Mouse (Mus musculus) intestine, embryonic 16.5 days (tissue): ENCODE results near the gene Pls1. TPM values are rescaled to one million over a fixed set of nuclear protein-coding genes. Genes with fewer than 3 reads are reported as not detected.
A peak's percentile ranks its signal among the peaks of the same experiment; 100 is the strongest.

Source experiments
- ATAC-seq: fragments of 200-750 bp; cut with Nextera tagmentation; 2 replicates; pipeline ENCODE4 v1.8.0; 2017; ENCODE audit warnings: moderate TSS enrichment, moderate library complexity
- H3K27ac ChIP-seq: fragments of 300-500 bp; sonication (generic); 2 replicates; pipeline ENCODE4 v1.5.1; 2014; ENCODE audit warnings: mild to moderate bottlenecking, low read length
- H3K27me3 ChIP-seq: fragments of 300-500 bp; sonication (generic); replicated peaks from 2 replicates; pipeline ENCODE4 v1.6.1; 2014; ENCODE audit warnings: low read length, control low read depth, mixed read lengths; ENCODE audit not compliant: control insufficient read depth, insufficient read depth
- H3K36me3 ChIP-seq: fragments of 300-500 bp; sonication (generic); 2 replicates; pipeline ENCODE4 v1.6.1; 2014; ENCODE audit warnings: low read length, control low read depth; ENCODE audit not compliant: control insufficient read depth, insufficient read depth
- H3K4me1 ChIP-seq: fragments of 300-500 bp; sonication (generic); 2 replicates; pipeline ENCODE4 v1.6.1; 2014; ENCODE audit warnings: low read length, control low read depth, mixed read lengths; ENCODE audit not compliant: control insufficient read depth, insufficient read depth
- H3K4me2 ChIP-seq: fragments of 300-500 bp; sonication (generic); 2 replicates; pipeline ENCODE4 v1.6.1; 2014; ENCODE audit warnings: low read depth, low read length, control low read depth
- H3K4me3 ChIP-seq: fragments of 300-500 bp; sonication (generic); 2 replicates; pipeline ENCODE4 v1.5.1; 2014; ENCODE audit warnings: mild to moderate bottlenecking, low read length
- H3K9ac ChIP-seq: fragments of 300-500 bp; sonication (generic); 2 replicates; pipeline ENCODE4 v1.6.1; 2014; ENCODE audit warnings: low read depth, low read length
- H3K9me3 ChIP-seq: fragments of 300-500 bp; sonication (generic); 2 replicates; pipeline ENCODE4 v1.6.1; 2016; ENCODE audit warnings: low read length, control low read depth; ENCODE audit not compliant: control insufficient read depth
- WGBS: fragments of 180-500 bp; shearing (Covaris S2); extraction: QIAGEN DNeasy Blood & Tissue Kit; methylation state at CpG from one replicate; pipeline ENCODE4 v1.1.7; 2014; 5-methylcytosine and 5-hydroxymethylcytosine counted together
- polyA plus RNA-seq: library from polyadenylated mRNA; unstranded; fragments of >200 nt; fragmentation: Nextera tagmentation; extraction: Ambion mirVana; gene quantifications from 2 replicates; pipeline ENCODE4 v1.2.1, GENCODE M21; 2015

Pls1 gene
- polyA plus RNA-seq, 1 experiment from 2014 or later = 143 TPM

DNA sequence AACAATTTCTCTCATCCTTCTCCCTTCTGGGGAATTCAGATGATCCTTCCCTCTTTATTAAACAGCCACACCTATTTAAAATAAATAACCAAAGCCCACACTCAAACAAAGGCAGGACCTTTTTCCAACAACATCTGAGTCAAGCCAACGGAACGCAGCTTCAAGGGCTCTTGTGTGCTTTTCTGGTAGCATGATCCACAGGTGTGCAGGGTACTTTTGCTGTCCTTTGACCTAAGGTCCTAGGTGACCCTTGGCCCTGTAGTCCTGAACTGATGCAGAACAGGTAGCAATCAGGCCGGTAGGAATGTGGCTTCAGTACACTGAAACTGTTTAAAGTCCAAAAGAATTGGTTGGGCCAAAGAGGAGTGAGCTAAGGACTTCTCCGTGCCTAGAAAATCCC is 600 bp upstream of the Pls1 start:
- Histone ChIP-seq H3K4me2 (peak overlapping the region; percentile 82; the same call in 1 of the 2 replicates), H3K27me3 (no peaks in the 10 kb centered on the region), H3K4me3 (no peak overlapping the region), H3K9ac (no peak overlapping the region), H3K9me3 (no peaks in the 10 kb centered on the region), H3K27ac (peak overlapping the region; percentile 66), H3K4me1 (peaks cover 7% of the 10 kb centered on the region; the same call in 1 of the 2 replicates), H3K36me3 (no peaks in the 10 kb centered on the region)
- WGBS = 36% methylated on average over 4 of the region's 4 CpGs
- ATAC-seq = peak; percentile 47

DNA sequence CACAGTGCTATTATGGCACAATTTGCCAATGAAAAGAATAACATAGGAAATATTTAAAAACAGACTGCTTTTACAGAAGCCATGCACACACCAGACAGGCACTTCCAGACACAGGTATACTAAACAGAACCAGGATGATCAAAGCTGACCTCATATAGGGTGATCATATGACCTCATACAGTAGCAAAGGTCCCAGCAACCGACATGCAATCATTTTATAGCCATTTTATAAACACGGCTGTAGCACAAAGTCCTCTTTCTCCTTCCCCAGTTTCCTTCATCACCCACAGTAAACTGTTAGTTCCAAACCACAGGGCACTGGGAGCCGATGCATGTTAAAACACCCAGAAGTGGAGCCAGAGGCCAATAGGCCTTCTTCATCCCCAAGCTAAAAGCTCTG is 5.7 kb downstream of the Pls1 start:
- H3K4me2 ChIP-seq = no peak overlapping the region
- ATAC-seq = peak; percentile 79
- peaks cover 6% of the 10 kb centered on the region; the same call in 1 of the 2 replicates for H3K4me1 ChIP-seq
- no peak overlapping the region for H3K9ac ChIP-seq
- 55% methylated on average over 3 of the region's 3 CpGs for WGBS
- H3K4me3 ChIP-seq = no peak overlapping the region
- peak overlapping the region; percentile 64; the same call in 1 of the 2 replicates for H3K27ac ChIP-seq
- no peaks in the 10 kb centered on the region for H3K9me3 ChIP-seq
- no peaks in the 10 kb centered on the region for H3K36me3 ChIP-seq
- H3K27me3 ChIP-seq = no peaks in the 10 kb centered on the region

DNA sequence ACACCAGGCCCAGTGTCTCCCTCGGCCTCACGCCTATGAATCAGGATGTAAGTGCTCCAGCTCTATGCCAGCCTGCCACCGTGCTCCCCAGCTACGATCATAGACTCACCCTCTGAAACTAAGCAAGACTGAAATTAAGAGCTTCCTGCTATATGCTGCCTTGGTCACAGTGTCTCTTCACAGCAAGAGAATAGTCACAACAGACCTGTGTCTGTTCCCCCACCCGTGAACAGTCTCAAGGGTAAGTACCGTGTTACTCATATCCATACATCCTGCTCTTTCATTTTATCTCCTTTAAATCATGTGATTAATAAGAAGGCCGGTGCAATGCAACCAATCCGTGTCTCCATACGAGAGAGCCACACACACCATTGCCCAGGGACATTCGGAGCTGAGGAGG is 9.4 kb downstream of the Pls1 start:
- H3K9ac ChIP-seq = no peak overlapping the region
- H3K27ac ChIP-seq = no peak overlapping the region
- no peaks in the 10 kb centered on the region for H3K27me3 ChIP-seq
- H3K4me3 ChIP-seq = no peak overlapping the region
- 93% methylated on average over 10 of the region's 10 CpGs for WGBS
- peaks cover 5% of the 10 kb centered on the region; the same call in 1 of the 2 replicates for H3K4me1 ChIP-seq
- ATAC-seq = no peak
- no peaks in the 10 kb centered on the region for H3K36me3 ChIP-seq
- H3K9me3 ChIP-seq = no peaks in the 10 kb centered on the region
- H3K4me2 ChIP-seq = no peak overlapping the region

DNA sequence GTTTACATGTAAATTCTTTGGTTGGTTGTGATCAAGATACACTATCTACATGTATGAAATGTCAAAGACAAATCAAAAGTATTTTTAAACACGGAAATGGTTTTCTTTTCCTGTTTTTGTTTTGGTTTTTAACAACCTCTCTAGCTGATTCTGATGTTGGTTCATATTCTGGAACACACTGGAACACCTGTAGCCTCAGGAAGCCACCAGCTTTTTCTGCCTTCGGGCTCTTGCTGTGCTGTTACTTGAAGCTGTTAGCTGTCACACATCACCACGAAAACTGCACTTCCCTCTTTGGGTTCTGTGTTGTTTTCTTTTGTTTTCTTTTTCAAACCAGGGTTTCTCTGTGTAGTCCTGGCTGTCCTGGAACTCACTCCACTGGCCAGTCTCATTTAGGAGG is 10.3 kb downstream of the Pls1 start:
- no peak overlapping the region for H3K4me3 ChIP-seq
- H3K36me3 ChIP-seq = no peaks in the 10 kb centered on the region
- 71% methylated on average over 3 of the region's 3 CpGs for WGBS
- H3K9me3 ChIP-seq = no peaks in the 10 kb centered on the region
- no peak overlapping the region for H3K4me2 ChIP-seq
- H3K4me1 ChIP-seq = peaks cover 5% of the 10 kb centered on the region; the same call in 1 of the 2 replicates
- H3K9ac ChIP-seq = no peak overlapping the region
- H3K27me3 ChIP-seq = no peaks in the 10 kb centered on the region
- no peak for ATAC-seq
- H3K27ac ChIP-seq = no peak overlapping the region

DNA sequence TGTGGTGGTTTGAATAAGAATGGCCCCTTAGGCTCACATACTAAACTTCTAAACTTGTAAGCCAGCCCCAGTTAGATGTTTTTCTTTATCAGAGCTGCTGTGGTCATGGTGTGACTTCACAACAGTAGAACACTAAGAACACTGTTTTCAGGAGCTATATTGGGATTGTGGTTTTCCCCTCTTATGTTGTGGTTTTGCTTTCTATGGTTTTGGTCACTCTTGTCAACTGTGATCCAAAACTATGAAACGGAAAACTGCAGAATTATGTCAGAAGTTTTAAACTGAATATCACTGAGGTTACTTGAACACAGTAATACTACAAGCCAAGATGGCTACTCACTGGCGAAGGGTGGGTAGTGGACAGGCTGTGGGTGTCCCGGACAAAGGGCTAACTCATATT is 12.4 kb downstream of the Pls1 start:
- WGBS = 88% methylated on average over 3 of the region's 3 CpGs
- ATAC-seq = no peak
- Histone ChIP-seq H3K4me2 (no peak overlapping the region), H3K4me3 (no peak overlapping the region), H3K27ac (no peak overlapping the region), H3K36me3 (no peaks in the 10 kb centered on the region), H3K9me3 (no peaks in the 10 kb centered on the region), H3K4me1 (peaks cover 8% of the 10 kb centered on the region), H3K9ac (no peak overlapping the region), H3K27me3 (no peaks in the 10 kb centered on the region)

DNA sequence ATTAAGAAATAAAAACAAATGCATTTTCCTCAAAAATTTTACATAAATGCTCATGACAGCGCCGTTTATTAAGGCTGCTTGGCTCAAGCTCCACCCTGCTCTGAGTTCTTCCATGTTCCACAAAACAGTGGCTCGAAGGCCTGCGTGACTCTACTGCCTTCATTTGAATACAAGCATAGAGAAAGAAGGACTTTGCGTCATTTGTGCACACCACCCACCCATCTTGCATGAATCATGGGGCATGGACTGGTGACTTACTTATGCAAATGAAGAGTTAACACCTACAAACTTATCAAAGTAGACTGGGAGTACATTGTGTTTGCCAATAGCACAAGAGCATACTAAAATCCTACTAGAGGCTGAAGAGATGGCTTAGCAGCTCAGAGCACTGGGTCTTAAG is 17.5 kb downstream of the Pls1 start:
- Histone ChIP-seq H3K27ac (no peak overlapping the region), H3K4me1 (peaks cover 4% of the 10 kb centered on the region; the same call in 1 of the 2 replicates), H3K36me3 (no peaks in the 10 kb centered on the region), H3K9me3 (no peaks in the 10 kb centered on the region), H3K9ac (no peak overlapping the region), H3K4me3 (no peak overlapping the region), H3K27me3 (no peaks in the 10 kb centered on the region), H3K4me2 (no peak overlapping the region)
- no peak for ATAC-seq
- WGBS = 88% methylated on average over 5 of the region's 5 CpGs

DNA sequence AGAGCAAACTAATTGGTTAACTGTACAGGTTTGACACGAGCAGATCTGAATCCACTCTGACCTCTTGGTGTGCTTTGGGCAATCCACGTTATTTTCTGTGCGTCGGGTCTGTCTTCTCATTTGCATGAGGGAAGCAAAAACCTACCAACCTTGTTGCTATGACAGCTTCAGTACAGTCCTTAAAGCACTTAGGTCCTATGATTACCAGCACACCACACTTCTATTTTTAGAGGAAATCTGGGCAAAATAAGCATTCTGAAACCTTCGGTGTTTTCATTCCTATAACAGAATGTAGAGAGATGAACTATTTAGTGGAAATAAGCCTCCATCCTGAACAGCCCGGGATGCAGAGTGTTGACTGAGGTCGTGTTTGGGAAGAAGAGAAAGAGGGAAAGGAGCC is 22.6 kb downstream of the Pls1 start:
- Histone ChIP-seq H3K36me3 (no peaks in the 10 kb centered on the region), H3K27ac (no peak overlapping the region), H3K4me1 (peaks cover 7% of the 10 kb centered on the region; the same call in 1 of the 2 replicates), H3K9me3 (no peaks in the 10 kb centered on the region), H3K27me3 (no peaks in the 10 kb centered on the region), H3K9ac (no peak overlapping the region), H3K4me2 (no peak overlapping the region), H3K4me3 (no peak overlapping the region)
- ATAC-seq = no peak
- WGBS = 81% methylated on average over 7 of the region's 7 CpGs

DNA sequence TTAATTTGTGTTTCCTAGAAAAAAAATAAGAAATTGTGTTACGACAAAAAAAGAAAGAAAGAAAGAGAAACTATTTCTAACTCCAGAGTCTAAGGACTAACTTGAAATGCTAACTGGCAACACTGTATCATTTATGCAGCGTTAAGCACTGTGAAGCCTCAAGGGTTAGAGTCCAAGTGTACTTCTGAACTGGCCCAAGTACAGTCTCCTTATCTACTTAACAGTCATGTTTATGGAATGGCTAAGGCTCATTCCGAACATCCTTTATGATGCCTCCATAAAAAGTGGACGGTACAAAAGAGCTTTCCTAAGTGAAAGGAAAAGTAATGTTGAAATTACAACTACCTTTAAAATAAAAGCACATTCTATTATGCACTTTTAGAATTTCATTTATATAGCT is 29.4 kb downstream of the Pls1 start:
- peak; percentile 96 for ATAC-seq
- WGBS = 61% methylated on average over 4 of the region's 4 CpGs
- Histone ChIP-seq H3K4me3 (no peak overlapping the region), H3K9ac (no peak overlapping the region), H3K27me3 (no peaks in the 10 kb centered on the region), H3K27ac (no peak overlapping the region), H3K4me1 (0 out of 2 replicates have a peak, but pooled peaks cover 2% of the 10 kb centered on the region), H3K36me3 (no peaks in the 10 kb centered on the region), H3K9me3 (no peaks in the 10 kb centered on the region), H3K4me2 (0 out of 2 replicates have a peak overlapping the region, but pooled peaks have one; percentile 31)

DNA sequence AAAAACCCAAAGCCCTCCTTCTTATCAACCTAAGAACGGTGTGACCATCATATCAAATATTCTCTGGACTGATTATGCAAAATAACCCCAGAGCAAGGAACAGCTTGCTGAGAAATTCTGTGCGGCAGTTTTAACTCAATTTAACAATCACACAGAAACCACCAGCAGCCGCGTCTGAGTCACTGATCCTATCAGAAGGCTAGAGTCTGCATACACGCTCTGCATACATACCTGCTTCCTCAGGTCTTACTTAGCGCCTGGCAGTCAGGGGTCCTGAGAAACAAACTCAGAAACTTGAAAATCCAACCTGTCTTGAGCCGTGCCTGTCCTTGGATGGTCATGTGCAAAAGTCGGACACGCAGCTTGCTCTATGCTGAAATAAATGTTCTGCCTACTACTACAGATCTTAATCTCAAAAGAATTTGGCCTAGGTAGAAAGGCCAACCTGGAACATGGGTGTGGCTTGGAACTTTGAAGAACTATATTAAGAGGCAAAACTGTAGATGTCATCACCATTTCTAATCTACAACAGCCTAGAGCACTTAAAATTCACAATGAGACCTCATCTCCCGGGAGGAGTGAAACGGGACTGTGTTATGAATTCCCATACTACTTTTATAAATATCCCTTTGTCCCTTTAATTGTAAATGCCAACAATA is 30.0 kb downstream of the Pls1 start:
- H3K9me3 ChIP-seq = no peaks in the 10 kb centered on the region
- peak; percentile 80 for ATAC-seq
- peak overlapping the region; percentile 20 for H3K4me3 ChIP-seq
- H3K4me1 ChIP-seq = 0 out of 2 replicates have a peak, but pooled peaks cover 2% of the 10 kb centered on the region
- H3K9ac ChIP-seq = 0 out of 2 replicates have a peak overlapping the region, but pooled peaks have one; percentile 23
- WGBS = 64% methylated on average over 11 of the region's 11 CpGs
- peak overlapping the region; percentile 2; the same call in 1 of the 2 replicates for H3K4me2 ChIP-seq
- H3K36me3 ChIP-seq = no peaks in the 10 kb centered on the region
- H3K27ac ChIP-seq = peak overlapping the region; percentile 78
- no peaks in the 10 kb centered on the region for H3K27me3 ChIP-seq
